Mouse (Mus musculus): Measurements from ENCODE around the gene Kcnk6.

The Kcnk6 gene

DNA sequence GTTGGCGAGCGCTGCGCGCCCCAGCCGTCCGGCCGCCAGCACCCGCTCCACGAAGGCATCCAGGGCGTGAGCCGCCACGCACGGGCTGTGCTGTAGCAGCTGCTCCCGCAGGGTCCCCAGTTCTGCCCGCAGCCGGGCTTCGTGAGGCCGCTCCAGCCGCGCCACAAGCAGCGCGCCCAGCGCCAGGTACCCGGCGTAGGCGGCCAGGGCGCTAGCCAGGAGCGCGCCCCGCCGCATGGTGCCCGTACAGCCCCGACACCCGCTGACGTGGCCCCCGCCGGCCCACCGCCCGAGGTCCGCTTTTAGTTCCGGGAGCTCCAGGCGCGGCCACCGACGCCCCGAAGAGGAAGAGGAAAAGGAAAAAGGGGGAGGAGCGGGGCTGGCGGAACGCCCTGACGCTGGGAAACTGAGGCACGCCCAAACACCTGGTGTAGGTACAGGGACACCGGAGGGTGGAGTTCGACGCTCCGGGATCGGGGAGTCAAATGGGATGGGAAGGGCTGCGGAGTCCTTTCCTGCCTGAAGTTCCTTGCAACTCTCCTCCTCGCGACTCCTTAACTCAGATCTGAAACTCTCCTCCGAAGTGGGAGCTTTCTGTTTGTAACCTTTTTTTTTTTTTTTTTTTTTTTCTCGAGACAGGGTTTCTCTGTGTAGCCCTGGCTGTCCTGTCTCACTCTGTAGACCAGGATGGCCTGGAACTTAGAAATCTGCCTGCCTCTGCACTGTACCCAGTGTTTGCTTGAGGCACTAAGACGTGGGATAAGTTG lies at the start of gene Kcnk6:
Gene Kcnk6 (minus strand): TSS at position 269 of the 767 bp plus-strand sequence.
- DNase-seq (ENCODE audit: extremely low read depth, insufficient read length, low spot score): no peak

- no peak for DNase-seq (ENCODE audit: extremely low read depth, insufficient read length, low spot score)
Observed at GRCm38 (mm10) chr7:29281201-29282073, 49.1 kb upstream of the Kcnk6 start, which contains the start of gene Spint2. Gene Spint2, minus strand, starts transcription at chr7:29281912.

GRCm38 (mm10) chr7:29280801-29281200 lies 48.5 kb upstream of the Kcnk6 start:
- no peak for DNase-seq (ENCODE audit: extremely low read depth, insufficient read length, low spot score)

DNA sequence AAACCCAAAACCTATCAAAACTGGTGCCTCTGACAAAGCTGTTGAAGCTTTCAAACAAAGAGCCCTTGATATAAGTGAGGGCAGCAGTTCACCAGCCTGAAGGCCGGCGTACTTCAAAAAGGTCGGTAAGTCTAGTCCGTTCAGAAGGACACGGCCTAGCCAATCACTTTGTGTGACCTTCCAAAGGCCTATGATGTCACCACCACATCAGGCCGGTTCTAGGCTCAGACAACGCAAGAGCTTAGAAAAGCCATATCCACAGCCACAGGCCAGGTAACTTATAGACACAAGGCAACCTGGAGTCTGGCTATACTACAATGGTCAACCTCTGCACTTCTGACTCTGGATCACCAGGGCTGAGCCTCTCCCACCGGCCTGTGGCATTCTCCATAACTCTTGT lies 47.6 kb upstream of the Kcnk6 start:
- DNase-seq (ENCODE audit: extremely low read depth, insufficient read length, low spot score): no peak

GRCm38 (mm10) chr7:29279261-29279660 lies 46.9 kb upstream of the Kcnk6 start:
- no peak for DNase-seq (ENCODE audit: extremely low read depth, insufficient read length, low spot score)

DNA sequence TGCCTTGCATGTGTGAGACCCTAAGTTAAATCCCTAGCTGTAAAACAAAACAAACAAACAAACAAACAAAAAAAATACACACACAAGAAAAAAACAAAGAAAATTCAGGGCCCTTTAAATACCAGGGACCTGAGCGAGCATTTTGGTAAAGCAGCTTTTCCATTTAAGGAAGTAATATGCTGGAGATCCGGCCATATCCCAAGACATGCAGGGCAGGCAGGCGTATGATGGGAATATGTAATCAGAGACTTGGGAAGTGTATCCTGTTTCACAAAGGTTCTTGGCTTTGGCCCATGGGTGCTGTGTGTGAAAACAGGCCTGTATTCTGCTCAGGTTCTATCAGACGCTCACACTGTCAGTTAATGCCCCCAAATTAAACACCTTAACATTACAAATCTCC lies 45.2 kb upstream of the Kcnk6 start:
- no peak for DNase-seq (ENCODE audit: extremely low read depth, insufficient read length, low spot score)

DNA sequence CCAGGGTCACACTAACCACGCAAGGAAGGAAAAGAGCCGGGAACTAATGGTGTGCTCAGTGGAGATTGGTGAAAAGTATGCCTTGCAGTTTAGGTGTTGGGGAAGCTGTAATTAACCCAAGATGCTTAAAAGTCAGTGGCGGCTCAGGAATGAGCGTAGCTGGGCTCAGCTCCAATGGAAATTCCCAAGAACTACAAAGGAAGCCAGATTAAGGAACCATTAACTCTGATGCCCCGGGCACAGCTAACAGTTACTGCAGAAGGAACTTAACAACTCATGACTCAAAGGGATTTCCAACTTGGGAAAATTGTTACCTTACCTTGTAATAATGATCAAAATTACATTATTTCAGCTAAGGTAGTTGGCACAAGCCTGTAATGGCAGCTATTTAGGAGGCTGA lies 44.4 kb upstream of the Kcnk6 start:
- no peak for DNase-seq (ENCODE audit: extremely low read depth, insufficient read length, low spot score)

GRCm38 (mm10) chr7:29271687-29272465 lies 39.6 kb upstream of the Kcnk6 start:
- no peak for DNase-seq (ENCODE audit: extremely low read depth, insufficient read length, low spot score)

DNA sequence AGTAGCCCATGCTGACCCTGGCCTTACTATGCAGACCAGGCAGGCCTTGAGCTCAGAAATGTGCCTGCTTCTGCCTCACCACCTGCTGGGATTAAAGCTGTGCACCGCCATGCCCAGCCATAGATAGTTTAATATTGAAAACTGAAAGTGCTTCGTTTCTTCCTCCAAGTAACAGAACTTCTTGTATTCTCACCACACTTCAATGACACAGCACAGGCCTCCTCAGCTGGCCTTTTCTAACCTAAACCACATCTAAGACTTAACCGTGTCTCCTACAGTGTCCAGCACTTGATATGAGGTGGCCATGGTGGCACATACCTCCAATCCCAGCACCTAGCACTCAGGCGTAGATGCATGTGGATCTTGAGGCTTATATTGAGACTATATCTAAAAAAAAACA lies 38.1 kb upstream of the Kcnk6 start:
- no peak for DNase-seq (ENCODE audit: extremely low read depth, insufficient read length, low spot score)

GRCm38 (mm10) chr7:29266931-29267330 lies 34.6 kb upstream of the Kcnk6 start:
- DNase-seq (ENCODE audit: extremely low read depth, insufficient read length, low spot score): no peak

DNA sequence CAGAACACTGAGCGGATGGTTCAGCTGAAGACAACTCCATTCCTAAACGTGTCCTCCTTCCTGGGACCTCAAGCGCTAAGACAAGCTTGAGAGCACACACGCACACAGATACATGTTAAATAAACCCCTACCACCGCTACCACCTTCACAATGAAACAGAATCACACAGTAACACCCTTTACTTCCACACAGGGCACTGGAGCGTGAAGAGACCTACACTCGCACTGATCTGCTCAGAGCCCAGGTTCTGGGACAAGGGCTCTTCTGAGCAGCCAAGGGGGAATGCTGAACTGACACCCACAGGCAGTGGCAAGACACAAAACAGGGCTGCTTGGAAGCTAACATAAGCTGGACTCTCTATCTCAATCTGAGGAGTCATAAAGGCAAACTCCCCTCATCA lies 33.3 kb upstream of the Kcnk6 start:
- DNase-seq (ENCODE audit: extremely low read depth, insufficient read length, low spot score): no peak

DNA sequence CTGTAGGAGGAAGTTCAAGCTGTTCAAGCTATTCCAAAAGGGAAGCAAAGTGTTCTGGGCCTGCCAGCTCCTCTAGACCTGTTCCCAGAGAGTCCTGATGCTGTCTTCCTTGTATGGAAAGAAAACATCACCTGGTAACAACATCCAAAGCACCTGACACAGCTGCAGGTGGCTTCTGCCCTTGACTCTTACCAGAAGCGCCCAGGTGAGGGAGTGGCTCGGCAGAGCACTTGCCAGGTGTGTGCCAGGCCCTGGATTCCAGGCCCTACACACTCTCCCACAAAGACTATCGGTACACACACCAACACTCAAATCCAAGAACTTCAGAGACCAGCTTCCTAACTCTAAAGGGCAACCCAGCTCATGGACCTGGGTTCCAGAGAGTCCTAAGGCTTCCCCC lies 31.5 kb upstream of the Kcnk6 start:
- no peak for DNase-seq (ENCODE audit: extremely low read depth, insufficient read length, low spot score)

- DNase-seq (ENCODE audit: extremely low read depth, insufficient read length, low spot score): no peak
Observed at GRCm38 (mm10) chr7:29262151-29262550, 29.8 kb upstream of the Kcnk6 start.

DNA sequence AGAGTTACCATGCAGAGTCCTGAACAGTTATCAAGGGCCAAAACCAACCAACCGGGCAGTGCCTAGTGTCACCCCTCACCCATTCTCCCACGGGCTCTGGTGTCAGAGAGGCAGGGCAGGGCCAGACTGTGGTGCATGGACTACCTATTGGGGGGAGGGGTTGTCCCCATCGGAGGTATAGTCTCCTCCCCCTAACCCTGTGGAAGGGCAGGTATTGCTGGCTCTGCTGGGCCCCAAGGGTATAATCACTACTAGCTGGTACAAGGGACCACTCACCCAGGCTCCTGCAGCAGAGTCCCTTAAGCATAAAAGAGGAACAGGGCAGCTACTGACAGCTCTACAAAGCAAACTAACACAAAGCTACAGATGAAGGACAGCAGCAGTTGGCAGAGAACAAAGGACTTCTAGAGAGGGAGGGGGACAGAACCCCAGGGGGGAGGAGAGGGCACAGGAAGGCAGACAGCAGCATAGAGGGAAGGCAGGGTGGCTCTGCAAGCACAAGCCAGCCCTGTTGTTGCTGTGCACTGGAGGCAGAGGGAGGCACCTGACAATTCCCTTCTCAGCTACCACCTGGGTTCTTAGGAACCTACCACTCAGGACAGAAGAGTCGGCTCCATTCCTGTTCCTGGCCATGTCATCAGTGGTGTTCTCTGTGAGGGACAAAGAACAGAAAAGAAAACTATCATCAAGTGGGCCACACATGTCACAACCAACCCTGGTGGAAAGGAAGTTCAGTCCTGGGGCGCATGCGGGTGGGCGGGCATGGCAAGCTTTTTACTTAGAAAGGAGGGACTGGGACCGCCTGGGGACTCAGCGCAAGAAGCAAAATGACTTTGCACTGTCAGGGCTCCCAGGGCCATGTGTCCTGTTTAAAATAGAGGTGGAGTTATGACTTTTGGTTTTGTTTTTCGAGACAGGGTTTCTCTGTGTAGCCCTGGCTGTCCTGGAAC lies 27.7 kb upstream of the Kcnk6 start:
- DNase-seq (ENCODE audit: extremely low read depth, insufficient read length, low spot score): no peak

DNA sequence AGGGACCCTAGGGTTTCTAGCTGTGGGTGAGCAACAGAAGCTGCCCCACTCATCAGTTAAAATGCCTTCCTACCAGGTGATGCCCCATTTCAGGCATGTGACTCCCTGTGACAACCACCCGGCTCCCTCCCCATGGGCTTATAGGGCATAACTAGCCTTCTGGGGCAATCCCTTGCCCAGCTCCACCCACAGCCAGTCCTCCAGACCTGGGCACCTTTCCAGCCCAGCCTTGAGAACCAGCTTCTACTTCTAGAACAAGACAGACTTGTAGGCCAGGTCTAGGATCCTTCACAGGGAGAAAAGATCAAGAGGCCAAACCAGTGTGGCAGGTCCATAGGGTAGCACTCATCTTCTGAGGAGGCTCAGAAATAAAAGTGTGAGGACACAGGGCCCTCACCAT lies 25.1 kb upstream of the Kcnk6 start:
- DNase-seq (ENCODE audit: extremely low read depth, insufficient read length, low spot score): peak; percentile 40

GRCm38 (mm10) chr7:29255875-29256274 lies 23.6 kb upstream of the Kcnk6 start:
- no peak for DNase-seq (ENCODE audit: extremely low read depth, insufficient read length, low spot score)

GRCm38 (mm10) chr7:29253842-29254241 lies 21.5 kb upstream of the Kcnk6 start:
- no peak for DNase-seq (ENCODE audit: extremely low read depth, insufficient read length, low spot score)

GRCm38 (mm10) chr7:29251166-29251565 lies 18.9 kb upstream of the Kcnk6 start:
- no peak for DNase-seq (ENCODE audit: extremely low read depth, insufficient read length, low spot score)

GRCm38 (mm10) chr7:29248261-29248841 lies 16.0 kb upstream of the Kcnk6 start, which contains the start of gene 2200002D01Rik:
Gene 2200002D01Rik, minus strand, starts transcription at chr7:29248466.
- DNase-seq (ENCODE audit: extremely low read depth, insufficient read length, low spot score): peak; percentile 88
